Mouse (Mus musculus) kidney, postnatal 4 days (tissue): ENCODE results near the gene Gm5901.
"Not testable (repeated sequence)": the region's sequence is repeated elsewhere in the genome, so short reads cannot be mapped to it uniquely, and the experiment has no call there.

Experiments used
- DNase-seq, 2 experiments: peaks; one replicate each; pipeline ENCODE4 v3.0.0; 2021; ENCODE audit warnings: mixed read lengths in 2 of 2

Gene Gm5901

DNA sequence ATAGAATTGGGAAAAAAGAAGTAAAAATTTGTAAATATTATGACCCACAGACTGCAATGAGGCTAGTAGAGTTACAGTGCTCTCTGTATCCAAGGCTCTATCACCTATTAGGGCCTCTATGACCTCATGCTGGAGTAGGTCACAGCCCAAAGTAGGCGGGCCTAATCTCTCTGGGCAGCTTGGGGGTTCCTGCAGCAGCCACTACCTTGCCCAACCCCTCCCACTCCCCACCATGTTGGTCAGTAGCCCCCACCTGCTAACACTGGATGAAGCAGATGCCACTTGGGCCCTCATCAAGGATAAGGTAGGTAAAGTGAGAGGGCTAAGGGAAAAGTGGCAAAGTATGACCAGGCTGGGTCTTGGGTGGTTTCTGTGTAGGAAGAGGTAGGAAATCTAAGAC is at the start of gene Gm5901:
Gene Gm5901 (plus strand): TSS at position 173 of the 400 bp plus-strand sequence.
- DNase-seq: no peak

DNA sequence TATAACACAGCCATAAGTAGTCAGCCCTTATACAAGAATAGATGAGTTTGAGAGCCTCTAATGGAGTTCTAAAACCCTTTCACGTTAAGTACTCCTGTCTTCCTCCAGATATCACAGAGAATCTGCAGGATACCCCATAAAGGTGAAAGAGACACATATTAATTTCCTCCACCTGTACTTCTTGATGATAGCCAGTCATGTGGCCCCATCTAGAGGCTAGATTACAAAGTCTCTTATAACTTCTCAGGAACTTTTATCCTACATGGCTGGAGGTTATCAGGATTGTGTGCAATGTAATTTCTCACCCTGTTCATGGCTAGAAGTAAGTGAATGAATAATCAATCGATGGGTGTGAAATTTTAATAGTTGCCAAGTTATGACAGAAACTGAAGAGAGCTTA is 49.5 kb upstream of the Gm5901 start:
- DNase-seq: no peak

DNA sequence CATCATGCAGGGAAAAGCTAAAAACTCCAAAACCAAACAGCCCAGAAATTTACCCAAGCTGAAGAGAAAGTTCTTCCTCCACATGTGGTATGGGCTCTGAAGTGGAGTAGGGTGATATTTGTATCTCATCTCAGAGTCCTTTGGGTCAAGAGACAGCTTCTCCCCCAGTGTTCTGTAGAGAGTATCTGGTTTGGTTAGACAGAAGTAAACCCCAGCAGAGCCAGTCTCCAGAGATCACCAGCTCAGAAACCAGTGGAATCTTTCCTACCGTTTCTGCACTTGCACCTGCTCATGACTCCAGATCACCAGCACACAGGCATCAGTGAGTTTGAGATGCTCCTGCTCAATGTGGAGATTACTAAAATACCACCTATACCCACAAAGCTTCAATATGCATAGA is 40.8 kb upstream of the Gm5901 start, which contains the start of gene Olfr690:
Gene Olfr690 (minus strand): TSS at position 101 of the 400 bp plus-strand sequence.
- no peak for DNase-seq

DNA sequence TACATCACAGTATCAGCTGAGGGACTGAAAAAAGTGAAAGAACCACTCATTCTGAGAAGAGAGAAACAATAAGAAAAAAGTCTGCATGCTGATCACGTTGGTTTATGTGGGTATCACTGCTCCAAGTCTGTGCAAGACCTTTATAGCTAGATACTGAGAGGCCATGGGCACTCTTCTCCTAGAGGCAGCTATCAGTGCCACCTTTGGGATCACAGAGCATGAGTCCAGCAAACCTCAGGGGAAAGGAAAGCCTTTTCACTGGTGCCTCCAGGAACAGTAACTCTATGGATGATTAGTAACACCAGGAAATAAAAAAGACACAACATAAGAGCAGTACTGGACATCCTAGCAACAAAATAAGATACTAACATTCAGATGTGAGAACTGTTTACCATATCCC is 32.7 kb upstream of the Gm5901 start, which contains the start of gene Olfr691:
Gene Olfr691 (minus strand): TSS at position 101 of the 400 bp plus-strand sequence.
- no peak for DNase-seq

DNA sequence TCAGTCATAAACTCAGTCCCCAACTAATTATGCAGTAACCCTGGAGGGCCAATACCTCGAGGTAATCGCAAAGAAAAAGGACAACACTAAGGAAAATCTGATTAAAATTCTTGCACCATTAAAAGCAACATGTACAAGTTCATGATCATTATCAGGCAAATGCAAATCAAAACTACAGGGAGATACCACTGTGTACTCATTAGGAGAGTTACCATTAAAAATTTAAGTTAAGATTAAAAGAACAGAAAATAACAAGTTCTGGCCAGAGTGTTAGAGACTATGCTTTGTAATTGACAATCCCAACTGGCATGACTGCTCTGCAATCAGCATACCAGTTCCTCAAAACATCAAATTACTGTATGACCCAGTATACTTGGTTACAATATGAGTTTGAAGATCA is 32.1 kb upstream of the Gm5901 start:
- no peak for DNase-seq

DNA sequence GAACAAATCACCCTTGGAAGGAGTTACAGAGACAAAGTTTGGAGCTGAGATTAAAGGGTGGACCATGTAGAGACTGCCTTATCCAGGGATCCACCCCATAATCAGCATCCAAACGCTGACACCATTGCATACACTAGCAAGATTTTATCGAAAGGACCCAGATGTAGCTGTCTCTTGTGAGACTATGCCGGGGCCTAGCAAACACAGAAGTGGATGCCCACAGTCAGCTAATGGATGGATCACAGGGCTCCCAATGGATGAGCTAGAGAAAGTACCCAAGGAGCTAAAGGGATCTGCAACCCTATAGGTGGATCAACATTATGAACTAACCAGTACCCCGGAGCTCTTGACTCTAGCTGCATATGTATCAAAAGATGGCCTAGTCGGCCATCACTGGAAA is 18.8 kb upstream of the Gm5901 start:
- DNase-seq: not testable (repeated sequence)

DNA sequence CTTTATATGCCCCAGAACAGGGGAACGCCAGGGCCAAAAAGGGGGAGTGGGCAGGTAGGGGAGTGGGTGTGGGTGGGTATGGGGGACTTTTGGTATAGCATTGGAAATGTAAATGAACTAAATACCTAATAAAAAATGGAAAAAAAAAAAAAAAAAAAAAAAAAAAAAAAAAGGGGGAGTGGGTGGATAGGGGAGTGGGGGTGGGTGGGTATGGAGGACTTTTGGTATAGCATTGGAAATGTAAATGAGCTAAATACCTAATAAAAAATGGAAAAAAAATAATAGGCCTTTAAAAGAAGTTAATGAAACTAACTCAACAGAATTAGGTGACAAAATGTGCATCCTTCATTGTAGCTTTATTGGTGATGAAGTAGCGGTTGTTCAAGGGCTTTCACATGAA is 18.4 kb upstream of the Gm5901 start:
- not testable (repeated sequence) for DNase-seq

DNA sequence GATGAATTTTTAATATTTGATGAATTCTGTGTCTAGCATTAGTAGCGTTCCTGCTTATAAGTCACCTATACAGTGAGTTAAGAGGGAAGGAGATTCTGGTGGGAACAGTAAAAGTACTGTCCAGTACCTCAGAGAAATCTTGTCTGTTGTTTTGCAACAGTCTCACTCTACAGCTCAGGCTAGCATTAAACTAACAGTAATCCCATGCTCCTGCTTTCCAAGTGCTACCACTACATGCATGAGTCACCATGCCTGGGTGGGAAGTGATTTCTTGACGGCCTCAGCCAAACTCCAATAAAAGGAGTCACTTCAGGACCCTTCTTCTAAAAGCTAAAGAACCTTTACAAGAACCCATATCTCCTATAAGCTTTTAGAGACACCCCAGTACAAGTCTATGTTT is 13.1 kb upstream of the Gm5901 start:
- no peak for DNase-seq

DNA sequence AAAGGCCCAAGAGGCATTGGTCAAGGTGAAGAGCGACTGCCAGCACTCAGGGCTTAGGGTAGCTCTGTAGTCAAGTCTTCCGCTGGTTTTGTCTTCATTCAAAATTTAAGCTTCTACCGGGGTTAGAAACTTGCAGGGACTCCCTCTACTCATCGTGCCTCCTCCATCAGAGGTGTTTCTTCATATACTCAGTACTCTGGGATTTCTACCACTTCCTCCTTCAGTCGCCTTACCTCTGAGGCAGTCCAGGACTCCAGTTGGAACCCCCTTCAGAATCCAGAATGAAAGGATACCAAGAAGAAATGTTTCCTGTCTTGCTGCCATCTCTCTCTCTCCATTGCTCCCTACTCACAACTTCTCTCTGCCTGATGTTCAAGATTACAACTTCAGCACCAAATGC is 7.6 kb upstream of the Gm5901 start:
- no peak for DNase-seq

DNA sequence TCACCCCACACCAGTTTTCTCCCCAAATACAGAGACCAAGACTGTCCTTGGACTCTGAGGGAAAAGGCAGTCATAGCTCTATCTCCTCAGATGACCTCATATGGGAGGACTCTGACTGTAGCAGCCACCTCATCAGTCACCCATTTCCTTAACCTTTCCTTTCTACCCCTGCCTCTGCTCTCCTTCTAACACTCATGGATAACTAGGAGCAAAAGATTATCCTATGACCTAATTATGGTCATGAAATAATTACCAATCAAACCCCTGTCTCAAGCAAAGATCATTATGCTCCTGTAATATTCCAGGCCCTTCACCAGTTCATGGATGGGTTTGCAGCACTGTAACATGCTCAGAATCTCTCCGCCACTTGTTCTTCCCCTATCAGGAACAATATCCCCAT is 6.9 kb upstream of the Gm5901 start, which contains the start of gene Olfr692:
Gene Olfr692 (plus strand): TSS at position 301 of the 400 bp plus-strand sequence.
- DNase-seq: no peak

DNA sequence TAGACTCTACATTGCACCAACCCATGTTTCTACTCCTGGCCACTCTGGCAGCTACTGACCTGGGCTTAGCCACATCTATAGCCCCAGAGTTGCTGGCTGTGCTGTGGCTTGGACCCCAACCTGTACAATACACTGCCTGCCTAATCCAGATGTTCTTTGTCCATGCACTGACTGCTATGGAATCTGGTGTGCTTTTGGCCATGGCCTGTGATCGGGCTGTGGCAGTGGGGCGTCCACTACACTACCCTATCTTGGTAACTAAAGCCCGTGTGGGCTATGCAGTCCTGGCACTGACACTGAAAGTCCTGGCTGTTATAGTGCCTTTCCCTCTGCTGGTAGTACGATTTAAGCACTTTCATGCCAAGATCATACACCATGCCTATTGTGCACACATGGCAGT is 6.3 kb upstream of the Gm5901 start:
- no peak for DNase-seq

DNA sequence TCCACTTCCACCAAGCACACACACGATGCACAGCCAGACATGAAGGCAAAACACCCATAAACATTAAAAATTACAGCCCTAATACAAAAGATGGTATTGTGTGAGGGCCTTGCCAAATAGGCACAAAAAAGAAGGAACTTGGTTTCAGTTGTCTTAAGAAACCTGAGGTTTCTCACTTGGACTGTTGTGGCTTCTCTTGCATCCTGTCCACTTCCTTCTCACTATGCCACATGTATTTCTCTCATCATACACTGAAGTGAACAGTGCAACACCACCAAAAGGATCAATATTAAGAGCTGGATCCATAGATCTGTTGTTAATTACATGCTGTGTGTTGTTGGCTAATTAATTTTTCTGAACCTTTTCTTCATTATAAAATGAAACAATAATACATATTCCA is 1.9 kb upstream of the Gm5901 start:
- no peak for DNase-seq

DNA sequence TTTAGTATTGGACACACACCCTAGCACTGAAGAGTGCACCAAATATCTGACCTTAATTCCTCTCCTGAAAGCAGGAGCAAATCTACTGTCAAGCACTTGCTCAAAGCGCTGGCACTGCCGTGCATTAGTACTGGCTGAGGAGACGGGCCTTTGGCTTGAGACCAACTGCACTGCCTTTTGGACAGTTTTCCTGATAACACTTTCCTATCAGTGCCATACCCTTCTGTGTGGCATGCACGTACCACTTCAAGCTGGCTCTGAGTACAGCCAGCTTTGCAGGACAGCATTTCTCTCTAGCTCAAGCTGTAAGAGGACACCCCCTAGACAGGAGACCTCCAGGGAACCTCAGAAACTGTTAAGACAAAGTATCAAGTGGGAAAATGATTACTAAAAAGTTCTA is 1.3 kb upstream of the Gm5901 start:
- no peak for DNase-seq

DNA sequence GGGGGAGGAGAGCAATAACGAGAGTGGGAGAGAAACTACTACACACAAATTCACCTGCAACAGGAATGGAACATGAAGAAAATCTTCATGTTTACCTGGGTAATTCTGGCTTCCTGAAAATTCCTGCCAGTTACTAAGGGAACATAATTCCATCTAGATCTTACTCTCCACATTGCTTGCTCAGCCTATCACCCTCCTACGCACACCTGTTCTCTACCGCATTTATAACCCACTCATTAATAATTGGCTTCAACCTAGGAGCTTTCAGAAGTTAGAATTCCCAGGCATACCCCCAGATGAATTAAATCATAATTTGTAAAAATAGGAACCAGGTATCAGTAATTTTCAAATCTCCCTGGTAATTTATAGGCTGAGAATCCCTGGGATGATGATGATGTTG is 862 bp upstream of the Gm5901 start:
- DNase-seq: no peak

DNA sequence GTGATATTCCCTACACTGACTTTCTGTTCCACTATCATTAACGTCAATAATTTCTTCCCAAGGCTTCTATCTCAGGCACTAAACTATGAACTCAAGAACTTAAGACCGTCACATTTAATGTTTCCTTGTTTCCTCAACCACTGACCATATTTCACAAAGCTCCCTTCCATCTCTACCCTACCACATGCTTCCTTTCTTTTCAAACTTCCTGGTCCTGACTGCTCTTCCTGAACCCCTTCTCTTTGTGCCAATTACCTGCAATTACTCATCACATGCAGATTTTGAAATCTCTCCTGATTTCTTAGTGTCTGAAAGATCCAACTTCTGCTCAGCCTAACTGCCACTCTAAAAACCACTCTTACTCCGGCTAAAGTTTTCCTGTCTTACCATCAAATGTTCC is 5.5 kb downstream of the Gm5901 start:
- no peak for DNase-seq

DNA sequence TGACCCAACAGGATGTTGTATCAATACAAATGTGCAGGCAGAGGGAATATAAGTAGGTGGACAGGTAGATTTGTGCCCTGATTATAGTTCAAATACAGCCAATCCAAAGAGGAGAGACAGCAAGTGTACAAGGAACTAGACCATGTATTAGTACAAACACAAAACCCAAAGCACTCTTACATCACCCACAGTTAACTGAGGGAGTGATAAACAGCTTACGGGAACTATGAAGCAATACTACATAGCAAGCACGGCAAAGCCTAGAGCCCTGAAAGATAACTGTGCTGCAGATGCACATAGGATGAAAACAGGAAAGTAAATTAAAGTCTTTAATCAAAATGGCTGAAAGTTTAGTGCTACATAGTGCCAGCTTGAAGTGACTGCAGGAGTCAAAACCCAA is 12.9 kb downstream of the Gm5901 start:
- DNase-seq: no peak

DNA sequence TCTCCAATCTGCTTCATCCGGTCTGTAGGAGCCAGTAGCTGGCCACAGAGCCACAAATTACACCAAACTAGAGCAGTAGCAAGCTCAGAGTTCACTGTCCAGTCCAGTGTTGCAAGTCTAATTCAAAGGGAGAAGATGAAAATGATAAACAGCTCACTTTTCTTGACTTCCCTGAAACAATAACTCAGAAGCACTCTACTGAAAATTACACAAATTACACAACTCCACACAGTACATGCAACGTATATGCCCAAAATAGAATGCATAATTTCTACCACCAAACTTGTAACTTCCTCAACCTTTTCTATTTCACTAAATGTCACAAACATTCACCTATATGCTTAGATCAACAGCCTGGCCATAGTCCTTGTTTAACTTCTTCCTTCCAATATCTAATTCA is 15.4 kb downstream of the Gm5901 start:
- DNase-seq: no peak

DNA sequence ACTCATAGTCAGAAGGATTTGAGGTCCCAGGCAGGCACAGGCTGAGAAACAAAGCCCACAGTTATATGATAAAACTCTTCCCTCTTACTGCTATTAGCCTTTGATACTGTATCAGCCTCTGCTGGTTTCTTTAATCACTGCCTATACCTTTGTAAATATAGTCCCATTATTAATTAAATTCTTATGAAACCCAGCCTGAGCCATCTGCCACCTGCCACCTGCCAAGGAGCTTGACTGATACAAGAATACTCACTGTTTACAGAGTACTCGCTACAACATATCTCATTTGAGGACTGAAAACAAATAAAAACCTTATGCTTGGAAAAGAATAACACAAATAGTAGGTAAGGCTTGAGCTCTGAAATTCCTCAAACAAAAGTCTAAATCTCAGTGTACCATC is 19.8 kb downstream of the Gm5901 start:
- no peak for DNase-seq

DNA sequence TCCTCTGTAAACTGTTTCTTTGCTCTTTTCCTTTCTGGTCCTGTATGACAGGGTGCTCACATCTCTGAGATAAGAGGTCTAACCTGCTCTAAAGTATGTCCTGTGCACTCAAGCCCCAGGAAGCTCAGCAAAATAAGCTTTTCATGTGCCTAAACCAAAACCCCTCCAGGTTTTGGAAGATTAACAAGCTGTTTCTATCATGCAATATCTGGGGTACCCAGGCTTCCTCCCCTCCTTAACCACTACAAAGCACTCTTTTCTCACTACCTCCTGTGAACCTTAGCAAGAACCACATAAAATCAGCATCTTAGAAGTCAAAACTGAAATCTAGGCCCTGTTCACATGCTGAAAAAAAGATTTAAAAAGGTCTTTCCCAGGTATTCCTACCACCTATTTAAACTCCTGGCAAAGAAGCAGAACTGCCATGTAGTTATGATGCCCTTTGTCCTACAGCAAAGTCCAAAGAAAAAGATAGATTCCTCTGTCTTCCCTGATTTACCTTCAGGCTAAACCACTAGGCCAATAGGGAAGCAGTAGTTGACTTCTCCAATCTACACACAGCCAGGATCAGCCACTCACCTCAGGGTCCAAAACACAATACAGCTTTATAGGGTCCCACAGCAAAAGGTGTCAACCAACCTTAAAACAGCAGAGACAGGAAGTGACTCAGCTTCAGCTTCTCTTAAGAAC is 20.4 kb downstream of the Gm5901 start:
- DNase-seq: no peak

DNA sequence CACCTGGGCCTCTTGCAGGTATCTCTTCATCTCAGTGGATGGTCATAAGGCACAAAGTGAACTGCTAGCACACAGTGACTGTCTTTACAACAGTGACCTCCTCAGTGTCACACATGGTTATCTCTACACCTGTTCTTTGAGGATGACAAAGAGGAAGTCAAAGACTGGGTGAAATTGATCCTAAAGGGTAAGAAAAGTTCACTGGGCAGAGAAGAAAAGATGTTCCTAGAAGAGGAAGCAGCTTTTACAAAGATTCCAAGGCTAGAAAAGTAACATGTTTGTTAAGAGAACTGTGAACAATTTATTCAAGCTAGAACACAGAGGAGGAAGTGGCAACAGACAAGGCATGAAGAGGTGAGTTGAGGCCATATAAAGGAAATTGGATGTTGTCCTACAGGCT is 21.3 kb downstream of the Gm5901 start:
- no peak for DNase-seq

DNA sequence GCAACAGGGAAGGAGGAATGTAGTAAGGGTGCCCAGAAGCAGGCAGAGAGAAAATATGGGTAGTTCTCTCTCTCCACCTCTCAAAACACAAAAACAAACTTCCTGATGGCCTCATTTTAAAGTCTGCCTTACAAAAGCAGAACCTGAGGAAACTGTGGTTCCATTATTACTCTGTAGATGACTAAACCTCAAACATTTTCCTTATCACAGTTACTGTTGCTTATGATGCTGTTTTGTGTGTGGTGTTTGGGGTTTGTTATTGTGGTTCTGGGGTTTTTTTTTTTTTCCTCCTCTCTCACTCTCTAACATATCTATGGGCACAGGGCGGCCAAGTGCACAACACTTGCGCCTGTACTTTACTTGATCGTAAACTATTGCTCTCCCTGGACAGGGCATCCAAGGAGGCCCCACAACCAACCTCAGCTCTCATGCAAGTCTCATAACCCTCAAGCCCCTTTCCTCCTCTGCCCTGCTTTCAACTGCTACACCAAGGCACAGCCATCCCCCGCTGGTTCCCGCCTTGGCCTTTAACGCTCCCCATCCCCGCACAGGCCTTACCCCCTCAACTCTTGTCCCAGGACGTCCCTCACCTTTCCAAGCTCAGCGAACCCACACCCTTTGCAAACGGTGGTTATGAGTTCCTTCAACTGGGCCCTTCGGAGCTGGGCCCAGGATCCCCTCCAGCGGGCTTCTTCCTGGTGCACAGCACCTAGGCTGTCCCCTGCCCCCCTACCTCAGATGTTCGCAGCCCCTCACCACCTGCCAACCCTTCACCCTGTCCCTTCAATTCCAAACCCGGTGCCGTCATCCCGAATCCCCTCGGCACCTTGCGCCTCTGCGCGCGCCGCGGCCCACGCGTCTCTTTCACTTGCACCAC is 24.5 kb downstream of the Gm5901 start:
- DNase-seq: no peak

DNA sequence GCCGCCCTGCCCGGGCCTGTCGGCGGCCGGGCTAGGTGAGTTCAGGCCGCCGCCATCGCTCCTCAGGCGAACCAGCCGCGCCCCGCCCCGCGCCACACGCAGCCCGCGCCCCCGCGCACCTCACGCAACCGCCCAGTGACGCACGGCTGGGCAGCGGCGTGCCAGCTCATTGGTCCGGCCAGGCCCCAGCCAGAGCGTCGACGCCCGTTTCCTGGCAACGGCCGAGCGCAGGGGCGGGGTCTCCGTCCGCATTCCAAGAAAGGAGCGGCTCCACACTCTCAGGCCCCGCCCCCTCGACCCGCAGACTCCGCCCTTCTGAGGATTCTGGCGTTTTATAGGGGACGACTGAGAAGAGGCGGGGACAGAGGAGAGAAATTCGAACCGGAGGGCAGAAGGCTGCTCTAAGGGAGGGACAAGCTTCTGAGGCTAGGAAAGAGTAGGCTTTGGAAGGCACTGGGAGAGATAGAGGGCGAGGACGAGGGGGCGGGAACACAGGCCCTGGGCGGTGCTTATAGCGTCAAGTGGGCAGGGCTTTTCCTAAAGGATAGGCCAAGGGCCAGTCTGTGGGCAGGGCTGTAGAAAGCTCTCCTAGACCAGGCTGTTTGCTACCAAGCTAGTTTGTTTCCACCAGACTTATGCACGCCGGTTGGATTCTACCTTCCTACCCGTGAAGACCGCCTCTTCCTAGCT is 25.2 kb downstream of the Gm5901 start, which contains the start of gene Fam160a2:
Gene Fam160a2 (minus strand): TSS at position 120 of the 690 bp plus-strand sequence.
- peak; percentile 100 for DNase-seq

DNA sequence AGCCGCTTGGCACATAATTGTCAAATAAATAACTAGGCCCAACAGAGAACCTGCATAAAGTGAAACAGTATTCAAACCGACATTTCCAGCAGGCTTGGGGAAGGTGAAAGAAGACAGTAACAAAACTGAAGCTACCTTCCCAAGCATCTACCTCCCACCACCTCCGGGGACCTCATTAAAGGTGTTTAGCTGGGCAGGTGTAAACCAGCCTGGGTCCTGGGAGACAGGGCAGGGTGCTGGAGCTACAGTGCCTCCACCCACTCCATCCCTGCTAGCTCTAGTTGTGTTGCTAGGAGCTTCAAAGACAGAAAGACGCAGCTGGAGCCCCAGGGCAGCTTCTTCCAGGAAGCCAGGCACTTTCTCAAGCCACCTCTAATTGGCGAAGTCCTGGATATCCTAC is 29.4 kb downstream of the Gm5901 start, which contains the start of gene Cnga4:
Gene Cnga4 (plus strand): TSS at position 301 of the 400 bp plus-strand sequence.
- DNase-seq: no peak
